Mouse (Mus musculus) small intestine, adult 2 months (tissue): ENCODE measurements around the gene 4930523C07Rik. TPM values are rescaled to one million over a fixed set of nuclear protein-coding genes. Genes with fewer than 3 reads are reported as not detected.

Experiments
- H3K27ac ChIP-seq: fragments of 200-500 bp; 2 replicates; pipeline ENCODE4 v1.5.1; 2012; ENCODE audit warnings: low read depth, low read length, control low read depth, inconsistent platforms; ENCODE audit not compliant: insufficient read depth
- H3K27me3 ChIP-seq: fragments of 200-500 bp; 2 replicates; pipeline ENCODE4 v1.6.1; 2012; ENCODE audit warnings: mild to moderate bottlenecking, moderate library complexity, low read length, inconsistent platforms; ENCODE audit not compliant: control insufficient read depth, insufficient read depth
- H3K36me3 ChIP-seq: fragments of 200-500 bp; 2 replicates; pipeline ENCODE4 v1.6.1; 2012; ENCODE audit warnings: mild to moderate bottlenecking, low read length, control low read depth, inconsistent platforms; ENCODE audit not compliant: control insufficient read depth, insufficient read depth
- H3K4me1 ChIP-seq: fragments of 200-500 bp; 2 replicates; pipeline ENCODE4 v1.6.1; 2012; ENCODE audit warnings: low read length, inconsistent platforms, mixed read lengths; ENCODE audit not compliant: control insufficient read depth, insufficient read depth, insufficient read length
- H3K4me3 ChIP-seq: fragments of 200-500 bp; 2 replicates; pipeline ENCODE4 v1.5.1; 2012; ENCODE audit warnings: low read depth, mild to moderate bottlenecking, control low read depth, inconsistent platforms, low read length, moderate library complexity
- CTCF ChIP-seq: fragments of 200-500 bp; IDR thresholded peaks from 2 replicates; pipeline ENCODE4 v1.5.1; 2012; ENCODE audit warnings: low read depth, mild to moderate bottlenecking, control low read depth, inconsistent platforms, low read length, moderate library complexity, mixed read lengths; ENCODE audit not compliant: insufficient replicate concordance, insufficient read length; ENCODE audit errors: extremely low read depth
- POLR2A ChIP-seq: fragments of 200-500 bp; IDR thresholded peaks from 2 replicates; pipeline ENCODE4 v1.6.1; 2012; ENCODE audit warnings: low read depth, mild to moderate bottlenecking, control low read depth, inconsistent platforms, low read length, moderate library complexity
- WGBS: fragments of 180-500 bp; shearing (Covaris S2); methylation state at CpG from one replicate; pipeline ENCODE4 v1.1.7; 2018; 5-methylcytosine and 5-hydroxymethylcytosine counted together
- polyA plus RNA-seq: library from polyadenylated mRNA; depleted of rRNA; stranded (reverse); fragments of >200 nt; gene quantifications from 2 replicates; pipeline ENCODE4 v1.2.3, GENCODE M21; 2012; rRNA removed

Gene 4930523C07Rik
- polyA plus RNA-seq, 1 experiment = 2.1 TPM

- Histone ChIP-seq H3K4me1 (no peaks in the 10 kb centered on the region), H3K27ac (no peak overlapping the region), H3K4me3 (no peak overlapping the region), H3K36me3 (no peaks in the 10 kb centered on the region), H3K27me3 (no peaks in the 10 kb centered on the region)
- WGBS = 73% methylated on average over 2 of the region's 2 CpGs
- TF ChIP-seq CTCF (no peak), POLR2A (no peak)
Observed at GRCm38 (mm10) chr1:160108604-160109003, 64.4 kb downstream of the 4930523C07Rik start.

- Histone ChIP-seq H3K4me1 (no peaks in the 10 kb centered on the region; the same call in 1 of the 2 replicates), H3K27ac (no peak overlapping the region), H3K27me3 (no peaks in the 10 kb centered on the region), H3K36me3 (no peaks in the 10 kb centered on the region), H3K4me3 (no peak overlapping the region)
- TF ChIP-seq POLR2A (no peak), CTCF (no peak)
- 27% methylated on average over 2 of the region's 2 CpGs for WGBS
Observed at GRCm38 (mm10) chr1:160123957-160124356, 79.8 kb downstream of the 4930523C07Rik start.

Other genes with a start within 250 kb of the 4930523C07Rik start
- 0.22 and 0.25 TPM in 2 replicates for gene Tnn, start 109.2 kb downstream of the 4930523C07Rik start, polyA plus RNA-seq
- 10.7 and 11.2 TPM in 2 replicates for gene Mrps14, start 150.8 kb downstream of the 4930523C07Rik start, polyA plus RNA-seq
- gene Cacybp, start 168.5 kb downstream of the 4930523C07Rik start, polyA plus RNA-seq = 0.53 and 1.4 TPM in 2 replicates